Mouse (Mus musculus): ENCODE measurements around the gene Gm14288.
"Not testable (repeated sequence)": the region's sequence is repeated elsewhere in the genome, so short reads cannot be mapped to it uniquely, and the experiment has no call there.

The Gm14288 gene

GRCm38 (mm10) chr2:175800993-175801392, at the start of gene Gm14288:
Gene Gm14288 (minus strand): TSS chr2:175801093.
- not testable (repeated sequence) for DNase-seq (ENCODE audit: low read depth)

- not testable (repeated sequence) for DNase-seq (ENCODE audit: low read depth)
Measured at GRCm38 (mm10) chr2:175741237-175741636, 59.7 kb downstream of the Gm14288 start, which contains the start of gene Gm2007. Gene Gm2007 (plus strand): TSS chr2:175741537.
